Mouse (Mus musculus) lung, embryonic 16.5 days (tissue): ENCODE data around the gene Tmem229a. TPM values are rescaled to one million over a fixed set of nuclear protein-coding genes. Genes with fewer than 3 reads are reported as not detected.

Source experiments
- ATAC-seq: fragments of 200-750 bp; cut with Nextera tagmentation; 2 replicates; pipeline ENCODE4 v1.8.0; 2017; ENCODE audit warnings: low read depth, mild to moderate bottlenecking, moderate library complexity
- H3K27ac ChIP-seq: fragments of 300-500 bp; sonication (generic); 2 replicates; pipeline ENCODE4 v1.5.1; 2014; ENCODE audit warnings: mild to moderate bottlenecking, control low read depth, low read length
- H3K27me3 ChIP-seq: fragments of 300-500 bp; sonication (generic); 2 replicates; pipeline ENCODE4 v1.6.1; 2014; ENCODE audit warnings: low read depth, low read length, mixed read lengths; ENCODE audit not compliant: control insufficient read depth, insufficient read depth
- H3K36me3 ChIP-seq: fragments of 300-500 bp; sonication (generic); 2 replicates; pipeline ENCODE4 v1.6.1; 2014; ENCODE audit warnings: low read length; ENCODE audit not compliant: control insufficient read depth, insufficient read depth
- H3K4me1 ChIP-seq: fragments of 300-500 bp; sonication (generic); replicated peaks from 2 replicates; pipeline ENCODE4 v1.6.1; 2014; ENCODE audit warnings: low read length, mixed read lengths; ENCODE audit not compliant: control insufficient read depth, insufficient read depth
- H3K4me2 ChIP-seq: fragments of 300-500 bp; sonication (generic); 2 replicates; pipeline ENCODE4 v1.6.1; 2014; ENCODE audit warnings: low read depth, low read length, control low read depth
- H3K4me3 ChIP-seq: fragments of 300-500 bp; sonication (generic); 2 replicates; pipeline ENCODE4 v1.5.1; 2014; ENCODE audit warnings: mild to moderate bottlenecking, low read length, control low read depth
- H3K9ac ChIP-seq: fragments of 300-500 bp; sonication (generic); 2 replicates; pipeline ENCODE4 v1.6.1; 2014; ENCODE audit warnings: low read length, control low read depth
- H3K9me3 ChIP-seq: fragments of 300-500 bp; sonication (generic); 2 replicates; pipeline ENCODE4 v1.6.1; 2016; ENCODE audit warnings: low read length; ENCODE audit not compliant: control insufficient read depth
- WGBS: fragments of 180-500 bp; shearing (Covaris S2); extraction: QIAGEN DNeasy Blood & Tissue Kit; methylation state at CpG from one replicate; pipeline ENCODE4 v1.1.7; 2014; 5-methylcytosine and 5-hydroxymethylcytosine counted together
- polyA plus RNA-seq: library from polyadenylated mRNA; unstranded; fragments of >200 nt; fragmentation: Nextera tagmentation; extraction: Ambion mirVana; gene quantifications from 2 replicates; pipeline ENCODE4 v1.2.1, GENCODE M21; 2015

The Tmem229a gene
- 0.06 TPM in 2 replicates for polyA plus RNA-seq

- peak within 1 kb of the TSS; percentile 97 for H3K4me2 ChIP-seq
- ATAC-seq: peak; percentile 84
- peaks cover 11% of the 10 kb centered on the region for H3K4me1 ChIP-seq
- WGBS: under 1% methylated on average over 30 of the region's 46 CpGs
- H3K9ac ChIP-seq: peak within 1 kb of the TSS; percentile 45
- H3K27me3 ChIP-seq: peaks cover 24% of the 10 kb centered on the region
- H3K27ac ChIP-seq: no peak within 1 kb of the TSS
- H3K4me3 ChIP-seq: peak within 1 kb of the TSS; percentile 58
- no peaks in the 10 kb centered on the region for H3K9me3 ChIP-seq
- no peaks in the 10 kb centered on the region for H3K36me3 ChIP-seq
Observed at GRCm38 (mm10) chr6:24955946-24956585, at the start of gene Tmem229a. Gene Tmem229a, minus strand, starts transcription at chr6:24956297.

- Histone ChIP-seq H3K36me3 (no peaks in the 10 kb centered on the region), H3K9me3 (no peaks in the 10 kb centered on the region), H3K4me1 (no peaks in the 10 kb centered on the region), H3K9ac (no peak overlapping the region), H3K4me3 (no peak overlapping the region), H3K27me3 (no peaks in the 10 kb centered on the region), H3K4me2 (no peak overlapping the region), H3K27ac (no peak overlapping the region)
- no peak for ATAC-seq
- 53% methylated on average over 2 of the region's 2 CpGs for WGBS
Observed at GRCm38 (mm10) chr6:24993754-24994153, 37.7 kb upstream of the Tmem229a start.

GRCm38 (mm10) chr6:24989836-24990235 lies 33.7 kb upstream of the Tmem229a start:
- Histone ChIP-seq H3K9ac (no peak overlapping the region), H3K27ac (no peak overlapping the region), H3K9me3 (no peaks in the 10 kb centered on the region), H3K4me2 (no peak overlapping the region), H3K4me1 (no peaks in the 10 kb centered on the region), H3K36me3 (no peaks in the 10 kb centered on the region), H3K4me3 (no peak overlapping the region), H3K27me3 (no peaks in the 10 kb centered on the region)
- ATAC-seq: no peak

- H3K4me2 ChIP-seq: no peak overlapping the region
- H3K27ac ChIP-seq: no peak overlapping the region
- WGBS: 70% methylated on average over 2 of the region's 2 CpGs
- no peaks in the 10 kb centered on the region for H3K9me3 ChIP-seq
- H3K27me3 ChIP-seq: no peaks in the 10 kb centered on the region
- H3K4me3 ChIP-seq: no peak overlapping the region
- H3K9ac ChIP-seq: no peak overlapping the region
- ATAC-seq: no peak
- no peaks in the 10 kb centered on the region for H3K4me1 ChIP-seq
- H3K36me3 ChIP-seq: no peaks in the 10 kb centered on the region
Observed at GRCm38 (mm10) chr6:24976176-24976575, 20.1 kb upstream of the Tmem229a start.

- Histone ChIP-seq H3K4me3 (no peak overlapping the region), H3K4me2 (no peak overlapping the region), H3K27me3 (no peaks in the 10 kb centered on the region), H3K9ac (no peak overlapping the region), H3K4me1 (no peaks in the 10 kb centered on the region), H3K36me3 (no peaks in the 10 kb centered on the region), H3K9me3 (no peaks in the 10 kb centered on the region), H3K27ac (no peak overlapping the region)
- ATAC-seq: no peak
- WGBS: 71% methylated on average over 3 of the region's 3 CpGs
Observed at GRCm38 (mm10) chr6:24968471-24969223, 12.6 kb upstream of the Tmem229a start.

- ATAC-seq: no peak
- H3K9ac ChIP-seq: no peak overlapping the region
- H3K4me3 ChIP-seq: no peak overlapping the region
- H3K27me3 ChIP-seq: no peaks in the 10 kb centered on the region
- 90% methylated on average over 7 of the region's 7 CpGs for WGBS
- H3K4me2 ChIP-seq: no peak overlapping the region
- H3K27ac ChIP-seq: no peak overlapping the region
- H3K36me3 ChIP-seq: no peaks in the 10 kb centered on the region
- no peaks in the 10 kb centered on the region for H3K9me3 ChIP-seq
- no peaks in the 10 kb centered on the region for H3K4me1 ChIP-seq
Observed at GRCm38 (mm10) chr6:24967726-24968125, 11.6 kb upstream of the Tmem229a start.

GRCm38 (mm10) chr6:24966010-24966682 lies 10.0 kb upstream of the Tmem229a start:
- Histone ChIP-seq H3K27ac (no peak overlapping the region), H3K4me2 (no peak overlapping the region), H3K36me3 (no peaks in the 10 kb centered on the region), H3K4me1 (no peaks in the 10 kb centered on the region), H3K4me3 (no peak overlapping the region), H3K9me3 (no peaks in the 10 kb centered on the region), H3K9ac (no peak overlapping the region), H3K27me3 (no peaks in the 10 kb centered on the region)
- WGBS: 65% methylated on average over 2 of the region's 2 CpGs
- no peak for ATAC-seq

- no peaks in the 10 kb centered on the region for H3K9me3 ChIP-seq
- ATAC-seq: no peak
Observed at GRCm38 (mm10) chr6:24963754-24964153, 7.7 kb upstream of the Tmem229a start.

GRCm38 (mm10) chr6:24956586-24956973 lies 483 bp upstream of the Tmem229a start:
- no peak for ATAC-seq
- no peak overlapping the region for H3K9ac ChIP-seq

More at GRCm38 (mm10) chr6:24963754-24964153, 7.7 kb upstream of the Tmem229a start:
- no peak overlapping the region for H3K27ac ChIP-seq
- no peak overlapping the region for H3K4me2 ChIP-seq
- H3K4me1 ChIP-seq: no peaks in the 10 kb centered on the region
- no peak overlapping the region for H3K9ac ChIP-seq
- H3K4me3 ChIP-seq: no peak overlapping the region
- WGBS: 80% methylated on average over 5 of the region's 5 CpGs
- H3K27me3 ChIP-seq: no peaks in the 10 kb centered on the region
- no peaks in the 10 kb centered on the region for H3K36me3 ChIP-seq

More at GRCm38 (mm10) chr6:24956586-24956973, 483 bp upstream of the Tmem229a start:
- Histone ChIP-seq H3K4me1 (peaks cover 11% of the 10 kb centered on the region), H3K4me2 (peak overlapping the region; percentile 97), H3K36me3 (no peaks in the 10 kb centered on the region), H3K27ac (no peak overlapping the region), H3K9me3 (no peaks in the 10 kb centered on the region), H3K4me3 (peak overlapping the region; percentile 58; the same call in 1 of the 2 replicates), H3K27me3 (peaks cover 24% of the 10 kb centered on the region)
- WGBS: 0% methylated on average over 2 of the region's 5 CpGs
